Mouse (Mus musculus) lung, postnatal 0 days (tissue): ENCODE data around the gene Rpl9-ps6. TPM values are rescaled to one million over a fixed set of nuclear protein-coding genes. Genes with fewer than 3 reads are reported as not detected.

Experiments
- ATAC-seq: fragments of 200-750 bp; cut with Nextera tagmentation; 2 replicates; pipeline ENCODE4 v1.8.0; 2017; ENCODE audit warnings: moderate library complexity
- DNase-seq: peaks from one replicate; pipeline ENCODE4 v3.0.0-alpha.2; 2016; ENCODE audit warnings: low spot score
- H3K27ac ChIP-seq: fragments of 300-500 bp; sonication (generic); 2 replicates; pipeline ENCODE4 v1.5.1; 2014; ENCODE audit warnings: antibody characterized with exemption, mild to moderate bottlenecking, low read length, mixed read lengths
- H3K27me3 ChIP-seq: fragments of 300-500 bp; sonication (generic); replicated peaks from 2 replicates; pipeline ENCODE4 v1.6.1; 2014; ENCODE audit warnings: low read length, mixed read lengths; ENCODE audit not compliant: insufficient read depth
- H3K36me3 ChIP-seq: fragments of 300-500 bp; sonication (generic); 2 replicates; pipeline ENCODE4 v1.6.1; 2014; ENCODE audit warnings: low read length, mixed read lengths; ENCODE audit not compliant: insufficient read depth
- H3K4me1 ChIP-seq: fragments of 300-500 bp; sonication (generic); 2 replicates; pipeline ENCODE4 v1.6.1; 2014; ENCODE audit warnings: antibody characterized with exemption, low read depth, low read length, mixed read lengths; ENCODE audit not compliant: insufficient read depth
- H3K4me2 ChIP-seq: fragments of 300-500 bp; sonication (generic); replicated peaks from 2 replicates; pipeline ENCODE4 v1.6.1; 2014; ENCODE audit warnings: low read depth, mild to moderate bottlenecking, low read length, moderate library complexity, mixed read lengths
- H3K4me3 ChIP-seq: fragments of 300-500 bp; sonication (generic); 2 replicates; pipeline ENCODE4 v1.5.1; 2014; ENCODE audit warnings: low read depth, low read length
- H3K9ac ChIP-seq: fragments of 300-500 bp; sonication (generic); replicated peaks from 2 replicates; pipeline ENCODE4 v1.6.1; 2014; ENCODE audit warnings: low read depth, mild to moderate bottlenecking
- H3K9me3 ChIP-seq: fragments of 300-500 bp; sonication (generic); 2 replicates; pipeline ENCODE4 v1.6.1; 2016; ENCODE audit warnings: low read length, mixed read lengths
- CTCF ChIP-seq: IDR thresholded peaks from 2 replicates; pipeline ENCODE4 v1.5.1; 2016; ENCODE audit warnings: antibody characterized with exemption, mild to moderate bottlenecking
- EP300 ChIP-seq: IDR thresholded peaks from 2 replicates; pipeline ENCODE4 v1.6.1; 2016; ENCODE audit warnings: antibody characterized with exemption, mild to moderate bottlenecking, control low read depth
- WGBS: fragments of 180-500 bp; shearing (Covaris S2); extraction: QIAGEN DNeasy Blood & Tissue Kit; methylation state at CpG from one replicate; pipeline ENCODE4 v1.1.7; 2014; 5-methylcytosine and 5-hydroxymethylcytosine counted together
- polyA plus RNA-seq: library from polyadenylated mRNA; unstranded; fragments of >200 nt; fragmentation: Nextera tagmentation; extraction: Ambion mirVana; gene quantifications from 2 replicates; pipeline ENCODE4 v1.2.1, GENCODE M21; 2015

Gene Rpl9-ps6
- polyA plus RNA-seq, 1 experiment from 2014 or later = 83.8 TPM

DNA sequence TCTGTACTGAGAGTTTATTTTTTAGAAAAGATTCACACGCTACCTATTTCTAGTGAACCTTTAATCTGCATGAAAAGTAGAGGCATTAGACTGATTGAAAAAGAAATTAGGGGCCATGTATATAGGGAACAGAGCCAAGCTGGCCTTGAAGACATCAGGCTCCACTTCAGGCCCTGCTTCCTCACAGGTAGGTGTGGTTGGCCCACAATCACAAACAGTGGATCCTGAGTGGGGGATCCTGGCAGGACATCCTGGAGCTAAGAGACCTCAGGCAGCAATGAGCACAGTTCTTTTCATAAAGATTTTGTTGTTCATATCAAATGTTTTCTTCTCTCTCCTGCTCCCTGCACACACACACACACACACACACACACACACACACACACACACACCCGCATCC is 9.6 kb downstream of the Rpl9-ps6 start:
- Histone ChIP-seq H3K27me3 (no peaks in the 10 kb centered on the region), H3K27ac (no peak overlapping the region), H3K9ac (no peak overlapping the region), H3K4me2 (no peak overlapping the region), H3K4me1 (no peaks in the 10 kb centered on the region), H3K4me3 (no peak overlapping the region), H3K9me3 (no peaks in the 10 kb centered on the region), H3K36me3 (no peaks in the 10 kb centered on the region)
- 58% methylated on average over 2 of the region's 2 CpGs for WGBS
- TF ChIP-seq EP300 = peak; percentile 6; the same call in 1 of the 2 replicates
- no peak for TF ChIP-seq CTCF
- DNase-seq (peak; percentile 5), ATAC-seq (peak; percentile 59)

DNA sequence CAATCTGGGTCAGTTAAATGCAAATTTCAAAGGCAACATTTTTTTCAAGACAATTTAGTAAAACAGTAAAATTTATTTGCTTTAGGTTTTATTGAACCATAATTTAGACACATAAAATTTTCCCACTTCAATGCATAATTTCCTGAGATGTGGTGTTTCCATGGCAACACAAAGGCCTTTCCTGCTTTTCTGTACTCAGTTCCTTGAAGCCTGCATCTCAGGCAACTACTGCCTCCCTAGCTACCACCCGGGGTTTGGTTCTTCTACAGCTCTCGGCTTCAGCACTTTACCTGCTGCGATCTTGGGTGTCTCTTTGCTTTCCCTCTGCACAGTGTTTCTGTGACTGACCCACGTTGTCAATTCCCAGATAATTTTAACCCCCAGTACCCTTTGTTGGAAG is 14.1 kb downstream of the Rpl9-ps6 start:
- no peak overlapping the region for H3K27ac ChIP-seq
- H3K36me3 ChIP-seq = no peaks in the 10 kb centered on the region
- DNase-seq (no peak), ATAC-seq (no peak)
- H3K27me3 ChIP-seq = no peaks in the 10 kb centered on the region
- H3K9ac ChIP-seq = no peak overlapping the region
- TF ChIP-seq EP300 (no peak), CTCF (no peak)
- no peak overlapping the region for H3K4me3 ChIP-seq
- H3K9me3 ChIP-seq = no peaks in the 10 kb centered on the region
- H3K4me1 ChIP-seq = no peaks in the 10 kb centered on the region
- H3K4me2 ChIP-seq = no peak overlapping the region
- WGBS = 76% methylated on average over 4 of the region's 4 CpGs

DNA sequence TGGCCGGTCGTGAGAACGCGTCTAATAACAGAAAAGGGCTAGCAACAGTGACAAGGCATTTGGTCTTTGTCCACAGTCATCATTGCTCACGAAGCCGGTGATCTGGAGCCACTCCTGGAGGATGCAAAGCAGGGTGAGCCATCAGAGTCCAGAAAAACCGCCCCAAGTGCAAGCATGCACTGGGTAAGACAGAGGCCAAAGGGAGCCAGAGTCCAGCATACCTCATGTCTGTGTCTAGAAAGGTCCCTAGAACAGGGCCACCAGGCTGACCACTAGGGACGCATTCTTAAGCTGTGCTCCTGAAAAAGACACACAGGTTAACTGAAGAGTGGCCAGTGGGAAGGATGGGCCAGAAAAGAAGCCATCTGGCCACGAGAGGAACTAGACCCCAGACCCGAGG is 17.4 kb downstream of the Rpl9-ps6 start:
- no peak for ATAC-seq
- TF ChIP-seq CTCF = no peak
- no peak for TF ChIP-seq EP300
- Histone ChIP-seq H3K27ac (no peak overlapping the region), H3K27me3 (no peaks in the 10 kb centered on the region), H3K4me3 (no peak overlapping the region), H3K9ac (no peak overlapping the region), H3K4me2 (no peak overlapping the region), H3K36me3 (no peaks in the 10 kb centered on the region), H3K4me1 (no peaks in the 10 kb centered on the region), H3K9me3 (no peaks in the 10 kb centered on the region)
- no peak for DNase-seq
- 96% methylated on average over 10 of the region's 10 CpGs for WGBS

DNA sequence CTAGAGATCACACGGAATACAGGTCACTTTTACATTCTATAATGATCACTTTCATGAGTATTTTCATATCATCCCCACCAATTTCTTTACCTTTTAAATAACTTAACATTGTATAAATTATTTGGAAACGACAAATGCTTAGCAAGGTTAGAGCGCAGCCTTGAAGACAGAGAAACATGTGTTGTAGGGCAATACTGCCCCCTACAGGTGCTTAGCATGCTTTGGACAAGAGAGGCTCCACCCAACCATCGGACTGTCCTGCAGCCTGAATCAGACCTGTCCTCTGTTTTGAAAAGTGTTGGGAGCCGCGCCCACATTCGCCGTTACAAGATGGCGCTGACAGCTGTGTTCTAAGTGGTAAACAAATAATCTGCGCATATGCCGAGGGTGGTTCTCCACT is 24.8 kb downstream of the Rpl9-ps6 start:
- no peak for TF ChIP-seq CTCF
- TF ChIP-seq EP300 = no peak
- Histone ChIP-seq H3K9me3 (no peaks in the 10 kb centered on the region), H3K4me1 (no peaks in the 10 kb centered on the region), H3K36me3 (no peaks in the 10 kb centered on the region), H3K27ac (no peak overlapping the region), H3K4me3 (no peak overlapping the region), H3K9ac (no peak overlapping the region), H3K4me2 (no peak overlapping the region), H3K27me3 (no peaks in the 10 kb centered on the region)
- ATAC-seq (no peak), DNase-seq (no peak)
- 95% methylated on average over 9 of the region's 11 CpGs for WGBS

DNA sequence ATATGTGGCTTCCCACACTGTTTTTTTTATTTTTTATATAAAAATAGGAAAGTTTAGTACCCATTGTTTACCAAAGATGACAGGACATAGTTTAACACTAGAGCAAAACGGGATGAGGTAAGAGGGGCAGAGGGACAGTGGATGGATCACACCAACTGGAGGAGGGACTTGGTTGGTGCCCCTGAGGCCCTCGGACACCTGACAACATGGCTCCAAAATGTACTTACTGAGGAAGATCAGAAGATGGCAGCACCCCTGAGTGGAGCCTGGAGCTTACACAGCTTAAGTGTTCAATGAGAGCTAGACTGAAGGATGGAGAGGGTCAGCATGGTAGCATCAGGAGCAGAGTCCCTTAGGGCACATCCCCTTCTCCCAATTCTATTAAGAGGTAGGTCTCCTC is 27.0 kb downstream of the Rpl9-ps6 start:
- no peak overlapping the region for H3K4me2 ChIP-seq
- H3K9me3 ChIP-seq = no peaks in the 10 kb centered on the region
- H3K4me1 ChIP-seq = no peaks in the 10 kb centered on the region
- no peak overlapping the region for H3K9ac ChIP-seq
- TF ChIP-seq EP300 (no peak), CTCF (no peak)
- no peaks in the 10 kb centered on the region for H3K27me3 ChIP-seq
- H3K4me3 ChIP-seq = no peak overlapping the region
- ATAC-seq (no peak), DNase-seq (no peak)
- 79% methylated on average over 2 of the region's 2 CpGs for WGBS
- no peaks in the 10 kb centered on the region for H3K36me3 ChIP-seq
- H3K27ac ChIP-seq = no peak overlapping the region

DNA sequence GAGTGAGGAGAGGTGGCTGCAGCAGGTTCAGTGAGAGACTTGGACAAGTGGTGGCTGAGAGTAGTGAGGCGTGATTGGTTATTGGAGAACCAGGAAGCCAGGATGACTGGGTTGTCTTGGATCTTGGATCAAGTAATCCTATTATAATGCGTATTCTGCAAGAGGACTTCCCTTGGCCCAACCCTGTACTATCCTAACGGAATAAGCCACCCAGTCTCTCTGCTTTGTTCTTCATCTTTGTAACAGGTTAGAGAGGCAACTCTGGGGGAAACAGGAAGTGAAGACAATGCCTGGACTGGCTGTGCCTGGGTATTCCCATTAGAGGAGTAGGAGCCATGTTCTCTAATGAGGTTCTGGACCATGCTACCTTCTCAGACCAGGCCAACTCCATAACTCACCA is 40.5 kb downstream of the Rpl9-ps6 start:
- ATAC-seq (no peak), DNase-seq (no peak)
- 85% methylated on average over 3 of the region's 3 CpGs for WGBS
- no peak overlapping the region for H3K4me2 ChIP-seq
- no peak overlapping the region for H3K4me3 ChIP-seq
- H3K27me3 ChIP-seq = no peaks in the 10 kb centered on the region
- no peak overlapping the region for H3K9ac ChIP-seq
- no peak for TF ChIP-seq EP300
- TF ChIP-seq CTCF = no peak
- H3K27ac ChIP-seq = no peak overlapping the region
- H3K36me3 ChIP-seq = no peaks in the 10 kb centered on the region
- H3K4me1 ChIP-seq = no peaks in the 10 kb centered on the region
- H3K9me3 ChIP-seq = no peaks in the 10 kb centered on the region

DNA sequence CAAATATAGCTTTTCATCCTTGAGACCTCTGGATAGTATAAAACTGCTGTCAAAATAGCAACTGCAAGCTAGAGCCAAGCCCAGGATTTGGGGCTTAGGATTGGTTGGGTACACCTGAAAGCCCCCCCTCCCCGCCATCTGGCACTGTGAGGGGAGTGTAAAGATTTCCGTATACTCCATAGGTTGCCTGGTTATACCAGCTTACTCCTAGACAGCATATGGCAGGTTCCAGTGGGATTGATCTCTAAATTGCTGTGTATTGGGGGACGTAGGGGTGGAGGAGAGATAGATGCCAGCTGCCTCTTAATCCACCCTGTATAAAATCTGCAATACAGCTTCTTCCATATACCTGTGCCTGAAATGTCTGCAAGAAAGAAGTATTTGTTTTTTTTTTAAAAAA is 41.7 kb downstream of the Rpl9-ps6 start:
- Histone ChIP-seq H3K4me1 (no peaks in the 10 kb centered on the region), H3K9ac (no peak overlapping the region), H3K27ac (no peak overlapping the region), H3K36me3 (no peaks in the 10 kb centered on the region), H3K9me3 (no peaks in the 10 kb centered on the region), H3K4me3 (no peak overlapping the region), H3K4me2 (no peak overlapping the region), H3K27me3 (no peaks in the 10 kb centered on the region)
- WGBS = 89% methylated on average over 3 of the region's 3 CpGs
- no peak for ATAC-seq
- no peak for DNase-seq
- TF ChIP-seq CTCF (no peak), EP300 (no peak)
